13 mouse cellular contexts compared by ENCODE assay signal in the genomic region with DNA sequence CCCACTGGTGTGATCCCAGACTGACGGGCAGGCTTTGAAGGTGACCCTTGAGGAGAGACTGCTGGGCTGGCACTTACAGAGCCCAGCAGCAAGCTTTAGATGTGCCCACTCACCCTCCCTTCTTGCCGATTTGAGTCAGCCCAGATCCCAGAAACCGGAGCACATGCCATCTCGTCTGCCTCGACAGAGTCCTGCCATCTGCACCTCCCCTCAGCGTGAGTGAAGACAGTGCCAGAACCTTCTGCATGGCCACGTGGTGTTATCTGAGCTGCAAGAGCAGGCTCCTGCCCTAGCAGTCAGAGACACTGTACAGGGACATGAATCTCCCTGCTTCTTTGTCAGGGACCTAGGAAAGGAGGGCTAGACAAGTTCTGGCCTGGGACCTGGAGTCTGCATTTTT.
A peak's percentile ranks its signal among the peaks of the same experiment; 100 is the strongest.
DNase-seq lines count a peak whose midpoint lies in the region; TF ChIP-seq lines count a peak whose summit lies in the region.
"Had no signal": no experiment of that assay in that cellular context is flagged by ENCODE, and none has a peak within 500 bp of the region (broad histone marks: within the 10 kb centered on the region; RNA-seq: fewer than 3 reads in every experiment).

No protein-coding gene starts in this region.

- H3K27ac ChIP-seq in heart, embryonic 10.5 days = peak overlapping the region; percentile 52; the same call in 1 of the 2 replicates
- no peak overlapping the region for H3K27ac ChIP-seq in heart, adult 2 months

- H3K36me3 ChIP-seq in heart, embryonic 10.5 days = peaks cover 5% of the 10 kb centered on the region; the same call in 1 of the 2 replicates
- no peaks in the 10 kb centered on the region for H3K36me3 ChIP-seq in heart, adult 2 months (ENCODE audit: control insufficient read depth, insufficient read depth, low read length)

- WGBS in heart, embryonic 10.5 days = 44% methylated on average over 7 of the region's 7 CpGs
- 41% methylated on average over 7 of the region's 7 CpGs for WGBS in heart, adult 2 months

- TF ChIP-seq CTCF in heart, adult 2 months (IDR thresholded peaks at IDR 0.05) = no peak

- H3K27me3 ChIP-seq in heart, embryonic 10.5 days (ENCODE audit: insufficient read depth, poor library complexity, severe bottlenecking) = peaks cover 14% of the 10 kb centered on the region; the same call in 1 of the 2 replicates
- H3K27me3 ChIP-seq in heart, adult 2 months (ENCODE audit: control insufficient read depth, insufficient read depth, low read length) = no peaks in the 10 kb centered on the region

- H3K9ac ChIP-seq in heart, adult 2 months (ENCODE audit: low read depth, low read length) = no peak overlapping the region

- no peaks in the 10 kb centered on the region for H3K9me3 ChIP-seq in heart, embryonic 10.5 days

- intact Hi-C loops in heart, adult 2 months (cut with DNase I) = no loop called here

- no peak for TF ChIP-seq POLR2A in heart, adult 2 months (IDR thresholded peaks at IDR 0.05; ENCODE audit: insufficient read depth, low read depth, low read length)

- H3K79me2 ChIP-seq in heart, adult 2 months (replicated peaks; ENCODE audit: control insufficient read depth, insufficient read depth, low read length) = no peaks in the 10 kb centered on the region

- no peak overlapping the region for H3K4me3 ChIP-seq in heart, embryonic 10.5 days
- no peak overlapping the region for H3K4me3 ChIP-seq in heart, adult 2 months
- H3K4me3 ChIP-seq: erythroblast, embryonic 14.5 days; myocyte had no signal

- DNase-seq in heart, embryonic 10.5 days (ENCODE audit: low spot score) = no peak
- no peak for DNase-seq in heart, adult 2 months
- peak; percentile 83 to 88 for DNase-seq in cerebellum, postnatal 25 days
- peak; percentile 64 to 70 for DNase-seq in layer of hippocampus, adult 8-10 months (ENCODE audit: low spot score in 2 of 2)
- peak; percentile 33 for DNase-seq in right cerebral cortex, postnatal 14 days
- no peak for DNase-seq in spleen, postnatal 10 days (ENCODE audit: low spot score in 2 of 2)
- DNase-seq in thymus, postnatal 25 days = no peak
- no peak for DNase-seq in ovary, postnatal 36 days (ENCODE audit: low spot score)
- DNase-seq: adrenal gland, postnatal 14 days; kidney, adult 8-10 months; lung, adult 18-20 months had no signal

- peaks cover 14% of the 10 kb centered on the region for H3K4me1 ChIP-seq in heart, embryonic 10.5 days
- H3K4me1 ChIP-seq in heart, adult 2 months (ENCODE audit: control insufficient read depth, insufficient read depth, low read length) = no peaks in the 10 kb centered on the region

- TF ChIP-seq EP300 in heart, adult 2 months (IDR thresholded peaks at IDR 0.05; ENCODE audit: insufficient read depth, low read depth, low read length) = no peak

Comparison
In these comparisons a context has a peak if more than half of its experiments do, and no peak if none do; other contexts are left out.
1. DNase-seq: peak in cerebellum, postnatal 25 days (2 of 2), layer of hippocampus, adult 8-10 months (2 of 2) and right cerebral cortex, postnatal 14 days (single experiment); none in heart, embryonic 10.5 days (single experiment), heart, adult 2 months (0 of 2), spleen, postnatal 10 days (0 of 2), thymus, postnatal 25 days (single experiment) and ovary, postnatal 36 days (single experiment).